Mouse (Mus musculus): ENCODE results near the gene Zranb3. TPM values are rescaled to one million over a fixed set of nuclear protein-coding genes. Genes with fewer than 3 reads are reported as not detected.

Zranb3 gene
- total and polyA plus RNA-seq, 3 experiments: 0.79 to 4.0 (median 3.1) TPM

DNA sequence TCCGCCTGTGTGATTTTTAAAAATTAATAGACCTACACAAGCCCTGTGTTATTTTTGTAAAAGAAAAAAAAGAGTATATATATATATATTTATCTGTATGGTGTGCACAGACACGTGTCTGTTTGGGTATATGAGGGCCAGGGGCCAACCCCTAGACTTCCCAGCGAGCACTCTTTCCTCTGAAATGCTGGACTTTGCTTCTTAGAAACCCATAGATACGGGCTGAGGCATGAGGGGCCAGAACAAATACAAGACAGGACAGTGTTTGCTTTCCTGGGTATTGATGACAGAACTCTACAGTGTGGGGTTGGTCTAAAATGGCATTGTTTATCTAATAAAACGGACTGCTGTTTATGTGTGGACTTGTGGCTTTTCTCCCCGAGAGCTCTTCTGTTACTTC, 159.3 kb downstream of the Zranb3 start:
- no peak for DNase-seq

DNA sequence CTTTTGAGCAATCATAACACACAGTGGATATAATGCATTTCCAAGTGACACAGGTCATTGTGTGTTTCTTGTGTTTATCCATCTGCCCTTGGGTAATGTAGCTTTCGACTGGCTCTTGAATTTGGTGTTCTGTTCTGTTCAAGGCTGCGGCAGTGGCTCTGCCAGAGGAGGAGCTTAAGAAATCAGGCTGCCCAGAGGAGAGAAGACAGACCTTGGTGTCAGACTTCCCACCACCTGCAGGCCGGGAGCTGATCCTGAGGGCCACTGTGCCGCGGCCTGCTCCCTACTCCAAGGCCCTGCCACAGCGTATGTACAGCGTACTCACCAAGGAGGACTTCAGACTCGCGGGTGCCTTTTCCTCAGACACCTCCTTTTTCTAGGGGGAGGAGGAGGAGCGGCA, 160.6 kb downstream of the Zranb3 start:
- peak; percentile 45 for DNase-seq

DNA sequence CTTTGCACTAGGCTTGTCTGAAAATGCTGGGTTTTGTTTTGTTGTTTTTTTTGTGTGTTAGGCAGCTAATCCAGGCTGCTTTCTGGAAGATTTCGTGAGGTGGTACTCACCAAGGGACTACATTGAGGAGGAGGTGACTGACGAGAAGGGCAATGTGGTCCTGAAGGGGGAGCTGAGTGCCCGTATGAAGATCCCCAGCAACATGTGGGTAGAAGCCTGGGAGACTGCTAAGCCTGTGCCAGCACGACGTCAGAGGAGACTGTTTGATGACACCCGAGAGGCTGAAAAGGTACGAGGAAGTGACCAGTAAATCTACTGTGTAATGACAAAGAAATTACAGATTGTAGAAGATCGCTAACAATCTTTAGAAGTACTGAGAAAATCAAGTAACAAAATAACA, 165.6 kb downstream of the Zranb3 start:
- no peak for DNase-seq

DNA sequence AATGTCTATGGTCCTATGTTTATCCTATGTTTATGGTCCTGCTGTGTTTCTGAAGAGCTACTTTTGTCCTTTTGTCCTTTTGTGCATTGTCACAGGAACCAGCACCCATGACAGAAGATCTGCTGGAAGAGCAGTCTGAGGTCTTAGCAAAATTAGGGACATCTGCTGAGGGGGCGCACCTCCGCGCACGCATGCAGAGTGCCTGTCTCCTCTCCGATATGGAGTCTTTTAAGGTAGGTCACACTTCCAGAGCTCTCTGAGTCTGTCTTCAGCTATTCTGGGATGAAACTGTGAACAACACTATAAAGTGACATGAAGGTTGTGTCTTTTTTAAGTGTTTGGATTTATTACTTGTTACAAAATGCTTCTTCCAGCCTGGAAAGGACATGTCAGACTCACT, 168.5 kb downstream of the Zranb3 start:
- no peak for DNase-seq

DNA sequence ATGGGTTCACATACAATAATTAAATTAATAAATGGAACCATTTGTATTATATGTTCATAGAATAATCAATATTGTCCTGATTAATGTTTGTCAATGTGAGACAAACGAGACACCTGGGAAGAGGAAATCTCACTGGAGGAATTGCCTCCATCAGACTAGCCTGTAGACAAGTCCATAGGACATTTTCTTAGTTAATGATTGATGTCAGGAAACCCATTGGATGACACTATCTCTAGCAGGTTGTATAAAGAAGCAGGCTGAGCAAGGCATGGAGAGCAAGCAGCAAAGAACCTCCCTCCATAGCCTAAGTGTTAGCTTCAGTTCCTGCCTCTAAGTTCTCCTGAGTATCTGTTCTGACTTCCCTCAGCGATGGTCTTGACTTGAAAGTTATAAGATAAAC, 169.4 kb downstream of the Zranb3 start:
- DNase-seq: no peak

DNA sequence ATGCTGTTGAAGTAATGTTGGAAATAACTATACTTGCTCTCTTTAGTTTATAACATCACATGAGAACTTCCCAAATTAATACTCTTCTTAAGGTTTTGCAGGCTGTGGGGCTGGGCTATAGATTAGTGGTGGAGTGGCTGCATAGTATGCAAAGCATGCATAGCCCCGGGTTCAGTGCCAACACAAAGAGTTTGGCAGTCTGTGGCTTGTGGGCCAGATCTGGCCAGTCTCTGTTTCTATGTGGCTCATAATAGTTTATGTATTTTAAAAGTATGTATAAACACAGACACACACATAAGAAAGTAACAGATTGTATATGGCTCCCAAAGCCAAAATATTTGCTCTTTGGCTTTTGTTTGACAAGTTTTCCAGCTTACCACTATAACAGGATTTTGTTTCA, 187.0 kb downstream of the Zranb3 start:
- no peak for DNase-seq

DNA sequence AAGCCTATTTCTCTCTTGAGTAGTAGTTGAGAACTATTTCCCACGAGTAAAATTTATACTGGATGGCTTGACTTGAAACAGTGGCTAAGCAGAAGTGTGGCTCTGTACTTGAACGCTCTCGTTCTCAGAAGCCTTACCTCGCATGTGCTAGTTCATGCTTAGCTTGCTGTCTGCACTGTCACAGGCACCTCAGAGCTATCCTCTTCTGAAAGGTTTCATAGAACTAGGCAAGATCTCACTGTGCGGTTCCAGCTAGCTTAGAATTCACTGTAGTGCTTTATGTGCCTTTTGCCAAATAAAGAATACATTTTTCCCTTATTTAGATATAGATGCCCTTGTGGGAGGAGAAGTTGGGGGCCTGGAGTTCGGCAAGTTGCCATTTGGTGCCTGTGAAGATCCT, 187.5 kb downstream of the Zranb3 start:
- DNase-seq: no peak

DNA sequence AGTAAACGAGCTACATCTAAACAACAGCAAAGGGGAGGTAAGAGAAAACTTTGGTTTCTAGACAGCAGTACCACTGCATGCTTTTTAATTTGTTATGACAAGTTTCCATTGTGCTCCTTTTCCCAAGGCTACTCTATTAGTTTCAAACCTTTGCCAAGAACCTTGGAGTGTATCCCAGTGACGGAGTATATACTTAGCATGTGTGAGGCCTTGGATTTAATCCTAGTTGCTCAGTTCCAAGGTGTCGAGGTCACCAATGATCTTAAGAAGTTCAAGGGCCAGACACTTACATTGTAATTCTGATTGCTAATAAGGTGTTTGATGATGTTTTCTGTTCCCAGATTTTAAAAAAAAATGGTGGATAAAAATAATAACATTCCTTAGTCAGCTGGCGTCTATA, 189.7 kb downstream of the Zranb3 start:
- peak; percentile 22 for DNase-seq

DNA sequence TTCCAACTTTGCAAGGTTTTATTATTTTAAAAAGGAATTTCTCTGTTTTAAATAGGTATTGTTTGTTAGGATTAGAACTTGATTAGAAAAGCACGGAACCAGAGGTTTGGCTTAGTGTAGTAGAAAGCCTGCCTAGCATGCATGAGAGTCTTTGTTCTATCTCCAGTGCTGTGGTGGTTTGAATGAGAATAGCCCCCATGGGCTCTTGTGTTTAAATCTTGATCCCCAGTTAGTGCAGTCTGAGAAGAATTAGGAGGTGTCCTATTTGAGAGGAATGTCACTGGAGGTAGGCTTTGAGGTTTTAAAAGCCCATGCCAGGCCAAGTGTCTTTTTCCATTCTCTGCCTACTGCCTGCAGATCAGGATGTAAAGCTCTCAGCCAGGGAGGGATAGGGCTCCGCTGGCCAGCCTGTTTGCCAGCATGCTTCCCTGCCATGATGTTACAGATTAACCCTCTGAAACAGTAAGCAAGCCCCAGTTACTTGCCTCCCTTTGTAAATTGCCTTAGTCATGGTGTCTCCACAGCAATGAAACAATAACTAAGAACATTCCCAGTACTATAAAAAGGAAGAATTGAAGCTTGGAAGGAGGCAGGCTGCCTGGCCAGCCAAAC, 198.0 kb downstream of the Zranb3 start:
- no peak for DNase-seq

Other genes starting within 250 kb of the Zranb3 start
- under 1 TPM; 0.12 to 0.17 TPM for gene Map3k19, start 248.0 kb downstream of the Zranb3 start, total RNA-seq (2021)
- 0.08 TPM in 1 of 2 replicates, not detected in the other for gene Map3k19, start 248.0 kb downstream of the Zranb3 start, polyA plus RNA-seq (2012; rRNA removed)
- gene Rab3gap1, start 234.3 kb downstream of the Zranb3 start, total RNA-seq (2021): 10 to 100 TPM; 44.6 to 48.8 TPM
- gene Rab3gap1, start 234.3 kb downstream of the Zranb3 start, polyA plus RNA-seq (2012; rRNA removed): 27.2 and 31.7 TPM in 2 replicates
- gene R3hdm1, start 254 bp upstream of the Zranb3 start, total RNA-seq (2021): 10 to 100 TPM; 61.0 to 70.2 TPM
- gene R3hdm1, start 254 bp upstream of the Zranb3 start, polyA plus RNA-seq (2012; rRNA removed): 56.1 and 77.6 TPM in 2 replicates
- 100 to 1,000 TPM in 1 of 2 experiments, 10 to 100 TPM in 1; 70.1 to 134 TPM for gene Ubxn4, start 140.9 kb upstream of the Zranb3 start, total RNA-seq (2021)
- gene Ubxn4, start 140.9 kb upstream of the Zranb3 start, polyA plus RNA-seq (2012; rRNA removed): 21.2 and 22.0 TPM in 2 replicates
- gene Lct, start 225.3 kb upstream of the Zranb3 start, total RNA-seq (2021): under 1 TPM; 0.06 to 0.07 TPM
- gene Lct, start 225.3 kb upstream of the Zranb3 start, polyA plus RNA-seq (2012; rRNA removed): 0.02 and 0.04 TPM in 2 replicates

Data from adrenal gland, adult 2 months (tissue).